Mouse (Mus musculus) kidney, postnatal 14 days (tissue): ENCODE results near the gene Minos1.
A peak's percentile ranks its signal among the peaks of the same experiment; 100 is the strongest.

Experiments used
- DNase-seq: peaks from one replicate; pipeline ENCODE4 v3.0.0; 2022; ENCODE audit warnings: mixed read lengths

Minos1 gene

GRCm38 (mm10) chr4:139092356-139093195 is 38.3 kb downstream of the Minos1 start, which contains the start of gene Nbl1:
Gene Nbl1, minus strand, starts transcription at chr4:139092993.
- peak; percentile 81 for DNase-seq

- peak; percentile 32 for DNase-seq
Observed at GRCm38 (mm10) chr4:139091478-139092355, 39.2 kb downstream of the Minos1 start.

- no peak for DNase-seq
Observed at GRCm38 (mm10) chr4:139091066-139091465, 39.8 kb downstream of the Minos1 start.

- no peak for DNase-seq
Observed at GRCm38 (mm10) chr4:139090303-139090940, 40.5 kb downstream of the Minos1 start.

- peak; percentile 45 for DNase-seq
Observed at GRCm38 (mm10) chr4:139088982-139089671, 41.8 kb downstream of the Minos1 start.

GRCm38 (mm10) chr4:139086984-139087383 is 43.9 kb downstream of the Minos1 start:
- no peak for DNase-seq

- peak; percentile 88 for DNase-seq
Observed at GRCm38 (mm10) chr4:139086037-139086436, 44.9 kb downstream of the Minos1 start.

- no peak for DNase-seq
Observed at GRCm38 (mm10) chr4:139085337-139085736, 45.6 kb downstream of the Minos1 start.

GRCm38 (mm10) chr4:139082790-139083564 is 47.9 kb downstream of the Minos1 start:
- peak; percentile 42 for DNase-seq

- DNase-seq = no peak
Observed at GRCm38 (mm10) chr4:139081270-139081931, 49.5 kb downstream of the Minos1 start.

- no peak for DNase-seq
Observed at GRCm38 (mm10) chr4:139080259-139080658, 50.7 kb downstream of the Minos1 start.

- no peak for DNase-seq
Observed at GRCm38 (mm10) chr4:139079439-139079838, 51.5 kb downstream of the Minos1 start.

GRCm38 (mm10) chr4:139078726-139079125 is 52.2 kb downstream of the Minos1 start:
- DNase-seq = peak; percentile 43

- peak; percentile 52 for DNase-seq
Observed at GRCm38 (mm10) chr4:139078313-139078712, 52.6 kb downstream of the Minos1 start.

GRCm38 (mm10) chr4:139075915-139076314 is 55.0 kb downstream of the Minos1 start:
- DNase-seq = no peak

GRCm38 (mm10) chr4:139075041-139075711 is 55.7 kb downstream of the Minos1 start, which contains the start of gene Htr6:
Gene Htr6, minus strand, starts transcription at chr4:139075570.
- DNase-seq = no peak

- no peak for DNase-seq
Observed at GRCm38 (mm10) chr4:139074060-139074459, 56.9 kb downstream of the Minos1 start.

GRCm38 (mm10) chr4:139068287-139068686 is 62.6 kb downstream of the Minos1 start:
- no peak for DNase-seq

GRCm38 (mm10) chr4:139064831-139065230 is 66.1 kb downstream of the Minos1 start:
- no peak for DNase-seq

GRCm38 (mm10) chr4:139059569-139059968 is 71.3 kb downstream of the Minos1 start:
- peak; percentile 72 for DNase-seq
